Mouse (Mus musculus) CH12.LX (cell line): ENCODE measurements around the gene Ift22. TPM values are rescaled to one million over a fixed set of nuclear protein-coding genes. Genes with fewer than 3 reads are reported as not detected.

Experiments
- DNase-seq: peaks from one replicate; pipeline ENCODE4 v3.0.0-alpha.2; 2013; ENCODE audit errors: extremely low read depth
- H3K27ac ChIP-seq: 2 replicates; pipeline ENCODE4 v1.5.1; 2012; ENCODE audit warnings: low read depth, mild to moderate bottlenecking, control low read depth, moderate library complexity; ENCODE audit not compliant: insufficient read depth
- H3K27me3 ChIP-seq: replicated peaks from 2 replicates; pipeline ENCODE3; 2012; ENCODE audit warnings: inconsistent platforms
- H3K36me3 ChIP-seq, 2 experiments: replicated peaks in 1 of 2; 2 replicates each; pipeline versions ENCODE3 to v1.6.1; 2012; ENCODE audit warnings: inconsistent platforms in 1 of 2, low read length in 1 of 2, mild to moderate bottlenecking in 1 of 2, mixed read lengths in 1 of 2, moderate library complexity in 1 of 2; ENCODE audit not compliant: control insufficient read depth in 1 of 2, insufficient read depth in 1 of 2
- H3K4me1 ChIP-seq, 2 experiments: 2 replicates each; pipeline ENCODE4 v1.6.1; 2012; ENCODE audit warnings: inconsistent platforms in 1 of 2, moderate library complexity in 1 of 2; ENCODE audit not compliant: insufficient read depth in 2 of 2, control insufficient read depth in 1 of 2
- H3K4me2 ChIP-seq: 2 replicates; pipeline ENCODE4 v1.6.1; 2012; ENCODE audit warnings: low read depth, mild to moderate bottlenecking, control low read depth; ENCODE audit not compliant: poor library complexity, insufficient read depth, severe bottlenecking
- H3K4me3 ChIP-seq, 3 experiments: fragments of 150-350 bp in 1 of 3; sonication (generic) in 1 of 3; replicated peaks in 1 of 3; 2 replicates each; pipeline versions ENCODE3 to v1.5.1; 2011 to 2012; ENCODE audit warnings: low read depth in 2 of 3, low read length in 2 of 3, mild to moderate bottlenecking in 2 of 3, moderate library complexity in 2 of 3, control low read depth in 1 of 3, improper control_type of control experiment in 1 of 3, inconsistent platforms in 1 of 3, mixed read lengths in 1 of 3; ENCODE audit not compliant: poor library complexity in 1 of 3
- H3K79me2 ChIP-seq: replicated peaks from 2 replicates; pipeline ENCODE4 v1.6.1; 2012; ENCODE audit warnings: mild to moderate bottlenecking, moderate library complexity; ENCODE audit not compliant: control insufficient read depth, poor library complexity, insufficient read depth, severe bottlenecking; ENCODE audit errors: extremely low read depth
- H3K9ac ChIP-seq: 2 replicates; pipeline ENCODE4 v1.6.1; 2012; ENCODE audit warnings: low read depth, mild to moderate bottlenecking, control low read depth, moderate library complexity; ENCODE audit not compliant: insufficient read depth
- H3K9me3 ChIP-seq: replicated peaks from 2 replicates; pipeline ENCODE3; 2012; ENCODE audit warnings: low read length, inconsistent platforms, mixed read lengths
- CHD1 ChIP-seq: IDR thresholded peaks from 2 replicates; pipeline ENCODE4 v1.6.1; 2012; ENCODE audit warnings: low read depth, low read length, improper control_type of control experiment, inconsistent platforms
- CHD2 ChIP-seq: IDR thresholded peaks from 2 replicates; pipeline ENCODE4 v1.6.1; 2011; ENCODE audit warnings: low read length, improper control_type of control experiment
- E2F4 ChIP-seq: IDR thresholded peaks from 2 replicates; pipeline ENCODE4 v1.6.1; 2011; ENCODE audit warnings: low read depth, low read length, improper control_type of control experiment; ENCODE audit not compliant: insufficient replicate concordance
- EP300 ChIP-seq: IDR thresholded peaks from 2 replicates; pipeline ENCODE4 v1.6.1; 2011; ENCODE audit warnings: low read length, improper control_type of control experiment
- ETS1 ChIP-seq: conservative IDR thresholded peaks from 2 replicates; pipeline ENCODE4 v1.6.1; 2012; ENCODE audit warnings: low read depth, mild to moderate bottlenecking, inconsistent platforms, low read length, improper control_type of control experiment, moderate library complexity
- HCFC1 ChIP-seq: IDR thresholded peaks from 2 replicates; pipeline ENCODE4 v1.6.1; 2012; ENCODE audit warnings: low read depth, mild to moderate bottlenecking, inconsistent platforms, low read length, improper control_type of control experiment
- KAT2A ChIP-seq: IDR thresholded peaks from 2 replicates; pipeline ENCODE4 v1.6.1; 2012; ENCODE audit warnings: low read length, improper control_type of control experiment, inconsistent platforms; ENCODE audit not compliant: insufficient replicate concordance
- NELFE ChIP-seq: IDR thresholded peaks from 2 replicates; pipeline ENCODE4 v1.6.1; 2011; ENCODE audit warnings: low read depth, low read length, improper control_type of control experiment
- PAX5 ChIP-seq: IDR thresholded peaks from 2 replicates; pipeline ENCODE4 v1.6.1; 2012; ENCODE audit warnings: low read length, inconsistent platforms, mixed read lengths
- POLR2A ChIP-seq: IDR thresholded peaks from 2 replicates; pipeline ENCODE4 v1.6.1; 2011; ENCODE audit warnings: low read depth, mild to moderate bottlenecking, improper control_type of control experiment, low read length
- RCOR1 ChIP-seq: conservative IDR thresholded peaks from 2 replicates; pipeline ENCODE4 v1.6.1; 2012; ENCODE audit warnings: low read depth, mild to moderate bottlenecking, inconsistent platforms, low read length, improper control_type of control experiment
- UBTF ChIP-seq: IDR thresholded peaks from 2 replicates; pipeline ENCODE4 v1.6.1; 2012; ENCODE audit warnings: low read depth, mild to moderate bottlenecking, inconsistent platforms, low read length, improper control_type of control experiment, moderate library complexity
- USF1 ChIP-seq: IDR thresholded peaks from 2 replicates; pipeline ENCODE4 v1.6.1; 2014; ENCODE audit warnings: low read depth, mild to moderate bottlenecking, inconsistent platforms, low read length, improper control_type of control experiment
- ZC3H11A ChIP-seq: IDR thresholded peaks from 2 replicates; pipeline ENCODE4 v1.6.1; 2012; ENCODE audit warnings: low read depth, mild to moderate bottlenecking, inconsistent platforms, low read length, improper control_type of control experiment
- ZKSCAN1 ChIP-seq: IDR thresholded peaks from 2 replicates; pipeline ENCODE4 v1.6.1; 2012; ENCODE audit warnings: low read depth, inconsistent platforms, low read length, improper control_type of control experiment, borderline replicate concordance
- ZMIZ1 ChIP-seq: IDR thresholded peaks from 2 replicates; pipeline ENCODE4 v1.6.1; 2012; ENCODE audit warnings: low read depth, mild to moderate bottlenecking, inconsistent platforms, low read length, improper control_type of control experiment
- dilution Hi-C: fragments of 300-500 bp; cut with MboI; formaldehyde crosslinking; loops from 2 replicates; pipeline ENCODE4 v1.14.3; 2020; ENCODE audit warnings: low sequenced_read_pairs; ENCODE audit not compliant: extremely low pct_unique_long_range_greater_than_20kb, extremely low pct_ligation_motif_present
- in situ Hi-C: fragments of 300-500 bp; cut with MboI; formaldehyde crosslinking; loops from 3 replicates; pipeline ENCODE4 v1.14.3; 2019; ENCODE audit warnings: low sequenced_read_pairs, low pct_ligation_motif_present, low pct_unique_long_range_greater_than_20kb, mixed read lengths
- polyA plus RNA-seq: library from polyadenylated mRNA; unstranded; fragments of >175 nt; gene quantifications from 2 replicates; pipeline ENCODE4 v1.2.1, GENCODE M21; 2012; ENCODE audit warnings: low read depth; ENCODE audit not compliant: insufficient read length
- total RNA-seq, 2 experiments: library from RNA; depleted of rRNA; stranded (reverse); fragments of 300-350 nt in 1 of 2; fragments of >200 nt in 1 of 2; gene quantifications; 2 replicates each; pipeline ENCODE4 v1.2.3; 2012 to 2014

Ift22 gene
- total and polyA plus RNA-seq, 3 experiments: 16.8 to 39.6 (median 18.5) TPM

- peak overlapping the region; percentile 71 for H3K4me2 ChIP-seq
- in situ Hi-C loops: loop anchor here (5.0 kb wide), 1 partner anchor 36 kb away; no protein-coding TSS in a partner anchor
- no peaks in the 10 kb centered on the region for H3K27me3 ChIP-seq
- no peaks in the 10 kb centered on the region for H3K79me2 ChIP-seq
- H3K36me3 ChIP-seq: peaks cover 35 to 52% of the 10 kb centered on the region in 2 experiments
- H3K4me1 ChIP-seq: peaks cover 8 to 29% of the 10 kb centered on the region in 2 experiments; a peak in 3 of 4 replicates
- no peak for TF ChIP-seq UBTF
- TF ChIP-seq ZKSCAN1: no peak
- TF ChIP-seq USF1: no peak
- TF ChIP-seq POLR2A: no peak
- no peak for TF ChIP-seq ZMIZ1
- TF ChIP-seq PAX5: no peak
- TF ChIP-seq E2F4: no peak
- TF ChIP-seq ETS1: no peak
- TF ChIP-seq ZC3H11A: no peak
- no peak for TF ChIP-seq CHD2
- TF ChIP-seq KAT2A: no peak
- TF ChIP-seq EP300: no peak
- TF ChIP-seq NELFE: no peak
- TF ChIP-seq RCOR1: no peak
- TF ChIP-seq CHD1: no peak
- TF ChIP-seq HCFC1: no peak
- no peaks in the 10 kb centered on the region for H3K9me3 ChIP-seq
- H3K9ac ChIP-seq: peak overlapping the region; percentile 24; the same call in 1 of the 2 replicates
- no peak overlapping the region for H3K27ac ChIP-seq
- dilution Hi-C loops: no loop called here
- DNase-seq: no peak
- peak overlapping the region in 2 of 3 experiments; percentile 66 to 100 for H3K4me3 ChIP-seq
Measured at GRCm38 (mm10) chr5:136962966-136963540, 55.1 kb downstream of the Ift22 start.

Other genes starting within 250 kb of the Ift22 start
- gene Myl10, start 215.0 kb upstream of the Ift22 start, total RNA-seq (2012; rRNA removed): not detected in 2 replicates
- not detected in 2 replicates for gene Myl10, start 215.0 kb upstream of the Ift22 start, total RNA-seq (2014; rRNA removed)
- gene Myl10, start 215.0 kb upstream of the Ift22 start, polyA plus RNA-seq: not detected in 2 replicates
- gene Col26a1, start 24.9 kb upstream of the Ift22 start, total RNA-seq (2012; rRNA removed): 0.72 TPM in 1 of 2 replicates, not detected in the other
- not detected in 2 replicates for gene Col26a1, start 24.9 kb upstream of the Ift22 start, total RNA-seq (2014; rRNA removed)
- not detected in 2 replicates for gene Col26a1, start 24.9 kb upstream of the Ift22 start, polyA plus RNA-seq
- gene Fis1, start 45.1 kb downstream of the Ift22 start, total RNA-seq (2012; rRNA removed): 207 and 210 TPM in 2 replicates
- 140 and 142 TPM in 2 replicates for gene Fis1, start 45.1 kb downstream of the Ift22 start, total RNA-seq (2014; rRNA removed)
- 152 and 203 TPM in 2 replicates for gene Fis1, start 45.1 kb downstream of the Ift22 start, polyA plus RNA-seq
- gene Cldn15, start 58.5 kb downstream of the Ift22 start, total RNA-seq (2012; rRNA removed): 0.25 TPM in 2 replicates
- gene Cldn15, start 58.5 kb downstream of the Ift22 start, total RNA-seq (2014; rRNA removed): 0.24 TPM in 1 of 2 replicates, not detected in the other
- 0.29 and 0.35 TPM in 2 replicates for gene Cldn15, start 58.5 kb downstream of the Ift22 start, polyA plus RNA-seq
- 38.2 and 45.2 TPM in 2 replicates for gene Plod3, start 78.9 kb downstream of the Ift22 start, total RNA-seq (2012; rRNA removed)
- 8.8 and 9.9 TPM in 2 replicates for gene Plod3, start 78.9 kb downstream of the Ift22 start, total RNA-seq (2014; rRNA removed)
- gene Plod3, start 78.9 kb downstream of the Ift22 start, polyA plus RNA-seq: 22.2 and 23.6 TPM in 2 replicates
- 60.1 and 67.3 TPM in 2 replicates for gene Znhit1, start 79.9 kb downstream of the Ift22 start, total RNA-seq (2012; rRNA removed)
- 36.8 and 39.6 TPM in 2 replicates for gene Znhit1, start 79.9 kb downstream of the Ift22 start, total RNA-seq (2014; rRNA removed)
- 83.5 and 99.2 TPM in 2 replicates for gene Znhit1, start 79.9 kb downstream of the Ift22 start, polyA plus RNA-seq
- gene Vgf, start 118.2 kb downstream of the Ift22 start, total RNA-seq (2012; rRNA removed): 0.38 TPM in 1 of 2 replicates, not detected in the other
- not detected in 2 replicates for gene Vgf, start 118.2 kb downstream of the Ift22 start, total RNA-seq (2014; rRNA removed)
- gene Vgf, start 118.2 kb downstream of the Ift22 start, polyA plus RNA-seq: not detected in 2 replicates
- gene Ap1s1, start 138.0 kb downstream of the Ift22 start, total RNA-seq (2012; rRNA removed): 98.8 and 113 TPM in 2 replicates
- gene Ap1s1, start 138.0 kb downstream of the Ift22 start, total RNA-seq (2014; rRNA removed): 68.0 and 77.8 TPM in 2 replicates
- gene Ap1s1, start 138.0 kb downstream of the Ift22 start, polyA plus RNA-seq: 102 and 115 TPM in 2 replicates
- gene Serpine1, start 164.1 kb downstream of the Ift22 start, total RNA-seq (2012; rRNA removed): 0.34 and 0.51 TPM in 2 replicates
- 0.84 and 1.8 TPM in 2 replicates for gene Serpine1, start 164.1 kb downstream of the Ift22 start, total RNA-seq (2014; rRNA removed)
- gene Serpine1, start 164.1 kb downstream of the Ift22 start, polyA plus RNA-seq: 0.44 and 0.61 TPM in 2 replicates
- gene Trim56, start 208.1 kb downstream of the Ift22 start, total RNA-seq (2012; rRNA removed): 11.8 and 12.9 TPM in 2 replicates
- 6.0 and 7.6 TPM in 2 replicates for gene Trim56, start 208.1 kb downstream of the Ift22 start, total RNA-seq (2014; rRNA removed)
- gene Trim56, start 208.1 kb downstream of the Ift22 start, polyA plus RNA-seq: 10.8 and 11.2 TPM in 2 replicates
- gene Muc3, start 241.2 kb downstream of the Ift22 start, total RNA-seq (2012; rRNA removed): 0.17 TPM in 1 of 2 replicates, not detected in the other
- not detected in 2 replicates for gene Muc3, start 241.2 kb downstream of the Ift22 start, total RNA-seq (2014; rRNA removed)
- 0.13 TPM in 1 of 2 replicates, not detected in the other for gene Muc3, start 241.2 kb downstream of the Ift22 start, polyA plus RNA-seq